Comparison of ENCODE assay signal across 8 mouse cellular contexts in genomic region chr2:44927482-44927811, GRCm38 (mm10). TPM values are rescaled to one million over a fixed set of nuclear protein-coding genes. Genes with fewer than 3 reads are reported as not detected.
DNase-seq lines count a peak whose midpoint lies in the region; ATAC-seq and TF ChIP-seq lines count a peak whose summit lies in the region.

Gtdc1 (minus strand) TSS chr2:44927657.

- under 1% methylated on average over 25 of the region's 27 CpGs for WGBS in forebrain, postnatal 0 days
- under 1% methylated on average over 25 of the region's 27 CpGs for WGBS in hindbrain, embryonic 16.5 days

- peak within 1 kb of the TSS; percentile 87 for H3K4me3 ChIP-seq in forebrain, postnatal 0 days (ENCODE audit: low read depth, low read length)
- peak within 1 kb of the TSS; percentile 61 for H3K4me3 ChIP-seq in hindbrain, embryonic 16.5 days (ENCODE audit: low read length)

- H3K27me3 ChIP-seq in Patski, result no peaks in the 10 kb centered on the region
- no peaks in the 10 kb centered on the region for H3K27me3 ChIP-seq in forebrain, postnatal 0 days (ENCODE audit: insufficient read depth, low read length)
- no peaks in the 10 kb centered on the region for H3K27me3 ChIP-seq in hindbrain, embryonic 16.5 days (replicated peaks; ENCODE audit: control insufficient read depth, insufficient read depth, low read length)

- CTCF ChIA-PET in Patski (lab: Charles Lee), result interaction anchor here (0.7 kb wide), 1 partner anchor 21 kb away, joined by 3 read pairs; no protein-coding TSS in a partner anchor

- 0 out of 2 replicates have a peak, but pooled peaks cover 5% of the 10 kb centered on the region for H3K4me1 ChIP-seq in forebrain, postnatal 0 days (ENCODE audit: insufficient read depth)
- H3K4me1 ChIP-seq in hindbrain, embryonic 16.5 days (ENCODE audit: control insufficient read depth, insufficient read depth, low read depth, low read length), result peaks cover 3% of the 10 kb centered on the region

- POLR2A ChIA-PET in Patski (lab: Charles Lee), result interaction anchor here (0.6 to 0.7 kb wide), 2 partner anchors 53 to 59 kb away, joined by 3 to 8 read pairs; no protein-coding TSS in a partner anchor

- in situ Hi-C loops in Patski (cut with MboI; ENCODE audit: low pct_unique_long_range_greater_than_20kb), result loop anchor here (5.0 kb wide), 1 partner anchor 185 kb away; no protein-coding TSS in a partner anchor

- ATAC-seq in Patski, result peak; percentile 36
- ATAC-seq in forebrain, postnatal 0 days, result no peak
- peak; percentile 83 for ATAC-seq in hindbrain, embryonic 16.5 days
- no peak for ATAC-seq in megakaryocyte, adult 5-6 weeks (ENCODE audit: poor library complexity, severe bottlenecking)

- H3K9me3 ChIP-seq in forebrain, postnatal 0 days (ENCODE audit: low read length), result no peaks in the 10 kb centered on the region
- no peaks in the 10 kb centered on the region for H3K9me3 ChIP-seq in hindbrain, embryonic 16.5 days (ENCODE audit: control insufficient read depth, low read length)

- no peak for DNase-seq in frontal cortex, adult 2 months (ENCODE audit: extremely low spot score in 1 of 2, low spot score in 1 of 2)
- no peak for DNase-seq in frontal cortex, postnatal 36 days (ENCODE audit: low spot score in 2 of 2)
- no peak for DNase-seq in Patski (ENCODE audit: low read depth, low spot score)
- no peak for DNase-seq in forebrain, postnatal 0 days
- DNase-seq in ovary, postnatal 14 days (ENCODE audit: low spot score), result no peak
- DNase-seq in cerebellum, adult 9-10 months, result no peak

- H3K9ac ChIP-seq in forebrain, postnatal 0 days, result peak within 1 kb of the TSS; percentile 76
- peak within 1 kb of the TSS; percentile 90 for H3K9ac ChIP-seq in hindbrain, embryonic 16.5 days (ENCODE audit: low read depth, low read length)

- H3K27ac ChIP-seq in forebrain, postnatal 0 days (ENCODE audit: low read depth, low read length), result peak within 1 kb of the TSS; percentile 87
- peak within 1 kb of the TSS; percentile 90 for H3K27ac ChIP-seq in hindbrain, embryonic 16.5 days (ENCODE audit: low read depth, low read length)

- peak within 1 kb of the TSS; percentile 93 for H3K4me2 ChIP-seq in forebrain, postnatal 0 days (ENCODE audit: low read depth)
- H3K4me2 ChIP-seq in hindbrain, embryonic 16.5 days (ENCODE audit: low read length), result peak within 1 kb of the TSS; percentile 73

- no peak for TF ChIP-seq CTCF in Patski (IDR thresholded peaks at IDR 0.05)
- no peak for TF ChIP-seq CTCF in forebrain, postnatal 0 days (IDR thresholded peaks at IDR 0.05; ENCODE audit: low read depth)

- no peaks in the 10 kb centered on the region for H3K36me3 ChIP-seq in forebrain, postnatal 0 days (ENCODE audit: insufficient read depth)
- H3K36me3 ChIP-seq in hindbrain, embryonic 16.5 days (ENCODE audit: control insufficient read depth, insufficient read depth, low read length), result no peaks in the 10 kb centered on the region

RNA-seq across cellular contexts. Expression of gene Gtdc1, which starts in this region (rescaled TPM):
- polyA plus RNA-seq in frontal cortex, adult 2 months (2012; rRNA removed), result 44.6 and 55.9 TPM in 2 replicates
- 12.2 TPM for polyA plus RNA-seq in Patski (2021)
- 77.0 and 86.0 TPM in 2 replicates for total RNA-seq in forebrain, postnatal 0 days (2014; rRNA removed)
- 20.2 and 30.7 TPM in 2 replicates for polyA plus RNA-seq in forebrain, postnatal 0 days (2015; fragmentation: Nextera tagmentation; extraction: Ambion mirVana)
- 18.2 and 21.6 TPM in 2 replicates for polyA plus RNA-seq in hindbrain, embryonic 16.5 days (2015; fragmentation: Nextera tagmentation; extraction: Ambion mirVana)
- 20.9 and 24.9 TPM in 2 replicates for total RNA-seq in megakaryocyte, adult 5-6 weeks (2015)
- 21.1 and 23.3 TPM in 2 replicates for total RNA-seq in megakaryocyte, adult 5-6 weeks (2017)

Comparison
In these comparisons a context has a peak if more than half of its experiments do, and no peak if none do; other contexts are left out.
1. ATAC-seq: peak in Patski (single experiment) and hindbrain, embryonic 16.5 days (single experiment); none in forebrain, postnatal 0 days (single experiment) and megakaryocyte, adult 5-6 weeks (single experiment).